Mouse (Mus musculus) left cerebral cortex, adult 8-10 months (tissue): ENCODE data around the gene Uaca. TPM values are rescaled to one million over a fixed set of nuclear protein-coding genes. Genes with fewer than 3 reads are reported as not detected.

Source experiments
- DNase-seq, 2 experiments: peaks; one replicate each; pipeline ENCODE4 v3.0.0; 2022; ENCODE audit warnings: low spot score in 2 of 2
- total RNA-seq, 4 experiments: library from RNA; stranded (reverse); gene quantifications; 2 replicates each; pipeline ENCODE4 v1.2.4; 2022

Uaca gene
- total RNA-seq, 4 experiments from 2014 or later: 6.8 to 10.6 (median 7.5) TPM

- DNase-seq: no peak
These were observed 42.7 kb downstream of the Uaca start for GRCm38 (mm10) chr9:60837078-60837448.

DNA sequence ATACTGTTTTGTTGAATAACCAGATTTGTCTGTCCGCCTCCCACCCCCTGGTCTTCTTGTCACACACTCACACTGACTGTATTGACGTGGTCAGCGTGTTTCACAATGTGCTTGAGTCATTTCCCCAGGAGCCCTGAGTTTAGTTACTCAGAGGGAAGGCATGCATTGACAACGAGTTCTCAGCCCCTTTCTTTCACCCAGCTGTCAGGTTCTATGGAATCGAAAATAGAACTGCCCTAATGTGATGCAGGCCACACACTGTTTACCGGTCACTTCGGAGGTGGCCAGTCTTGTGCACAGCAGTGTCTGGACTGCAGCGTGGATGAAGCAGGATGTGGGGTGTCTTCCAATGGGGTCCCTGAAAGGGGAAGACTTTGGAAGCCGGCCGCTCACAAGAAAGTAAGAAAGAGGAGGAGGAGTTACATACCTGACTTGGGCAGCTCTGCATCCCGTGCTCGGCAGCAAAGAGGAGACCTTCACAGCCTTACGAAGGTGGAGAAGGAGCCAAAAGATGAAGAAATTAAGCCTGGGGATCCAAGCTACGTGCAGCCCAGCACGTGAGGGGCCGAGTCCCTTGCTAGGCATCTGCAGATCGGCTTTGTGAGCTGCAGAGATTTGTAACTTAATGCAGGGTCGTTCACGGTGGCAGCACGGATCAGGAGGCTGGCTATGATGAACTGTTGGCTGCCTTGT lies 43.3 kb downstream of the Uaca start:
- no peak for DNase-seq

DNA sequence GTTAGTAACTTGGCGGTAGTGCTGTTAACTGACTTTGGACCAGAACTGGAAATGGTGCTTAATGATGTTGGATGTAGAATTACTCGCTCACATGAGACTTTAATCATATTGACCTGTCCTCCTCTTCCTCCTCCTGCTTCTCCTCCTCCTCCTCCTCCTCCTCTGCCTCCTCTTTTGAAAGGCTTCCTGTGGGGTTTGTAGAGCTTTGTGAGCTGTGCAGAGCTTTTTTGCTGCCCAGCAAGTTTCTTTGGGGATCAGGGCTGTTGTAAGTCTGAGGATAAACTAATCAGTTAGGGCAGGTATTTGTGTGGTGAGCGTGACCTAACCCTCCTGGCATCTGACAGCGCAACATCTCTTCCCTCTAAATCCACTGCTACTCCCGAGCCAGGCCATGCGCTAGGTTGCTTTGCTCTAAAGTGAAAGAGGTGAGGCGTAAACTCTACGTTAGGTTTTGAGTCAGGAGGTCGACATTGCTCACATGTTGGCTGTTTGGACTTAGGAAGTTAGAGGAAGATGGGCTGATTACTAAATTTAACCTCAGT lies 44.1 kb downstream of the Uaca start:
- DNase-seq: no peak

DNA sequence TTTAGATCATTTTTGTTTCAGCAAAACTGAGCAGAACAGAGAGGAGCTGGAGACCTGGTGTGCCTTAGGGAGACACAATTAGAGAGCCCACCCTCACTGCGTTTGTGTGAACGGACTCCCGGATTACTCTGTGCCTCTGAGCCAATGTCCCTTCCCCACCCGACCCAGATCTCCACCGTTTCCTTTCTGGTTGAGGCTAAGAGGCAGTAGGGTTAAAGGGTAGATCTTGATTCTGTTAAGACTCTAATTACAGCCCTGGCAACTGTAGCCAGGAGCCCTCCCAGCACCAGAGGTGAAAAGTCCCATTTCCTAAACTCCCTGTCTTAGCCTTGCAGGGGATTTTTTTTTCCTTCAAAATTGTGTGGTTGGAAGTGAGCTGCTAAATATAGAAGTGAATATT lies 47.1 kb downstream of the Uaca start:
- DNase-seq: no peak

DNA sequence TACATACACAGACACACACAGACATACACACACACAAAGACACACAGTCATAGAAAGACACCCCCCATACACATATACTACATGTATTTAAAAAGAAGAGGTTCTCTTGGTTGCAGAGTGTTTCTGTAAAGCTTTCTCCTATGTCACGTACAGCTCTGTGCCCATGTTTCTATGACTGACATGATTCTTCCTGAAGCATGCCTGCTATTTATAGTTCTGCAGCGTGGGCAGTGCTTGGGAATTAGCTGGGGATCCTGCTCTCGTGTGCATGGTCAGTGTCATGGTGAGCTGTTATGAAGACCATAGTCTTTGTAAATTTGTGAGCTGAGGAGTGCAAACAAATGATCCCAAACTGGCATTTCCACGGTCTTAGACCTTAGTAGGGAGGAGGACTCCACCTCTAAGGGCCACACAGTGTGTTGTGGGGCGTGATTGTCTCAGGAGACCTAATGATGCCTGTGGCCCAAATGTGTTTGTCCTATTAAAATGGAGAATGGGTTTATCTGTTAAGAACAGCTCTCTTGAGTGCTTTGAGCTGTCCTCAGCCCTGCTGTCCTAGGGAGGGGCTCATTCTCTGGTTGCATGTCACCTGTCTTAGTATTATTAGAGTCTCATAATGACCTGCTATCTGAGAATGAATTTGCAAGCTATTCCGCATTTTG lies 49.2 kb downstream of the Uaca start:
- DNase-seq: no peak

- no peak for DNase-seq
These were observed 54.4 kb downstream of the Uaca start for GRCm38 (mm10) chr9:60848730-60849129.

- no peak for DNase-seq
These were observed 55.6 kb downstream of the Uaca start for GRCm38 (mm10) chr9:60849986-60850385.

DNA sequence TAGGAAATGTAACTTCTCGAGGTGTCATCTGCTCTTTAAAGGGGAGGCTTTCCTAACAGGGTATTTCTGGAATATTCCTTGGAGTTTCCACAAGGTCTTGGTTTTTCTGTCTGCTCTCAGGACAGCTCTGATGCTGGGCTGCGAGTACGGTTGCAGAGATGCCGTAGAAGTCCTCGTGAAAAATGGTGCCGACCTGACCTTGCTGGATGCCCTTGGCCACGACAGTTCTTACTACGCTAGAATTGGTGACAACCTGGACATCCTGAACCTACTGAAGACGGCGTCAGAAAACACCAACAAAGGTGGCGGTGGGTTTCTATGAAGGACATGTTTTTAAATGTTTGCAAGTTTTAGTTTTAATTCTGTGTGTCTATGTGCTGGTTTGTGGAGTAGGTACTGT lies 59.9 kb downstream of the Uaca start:
- no peak for DNase-seq

DNA sequence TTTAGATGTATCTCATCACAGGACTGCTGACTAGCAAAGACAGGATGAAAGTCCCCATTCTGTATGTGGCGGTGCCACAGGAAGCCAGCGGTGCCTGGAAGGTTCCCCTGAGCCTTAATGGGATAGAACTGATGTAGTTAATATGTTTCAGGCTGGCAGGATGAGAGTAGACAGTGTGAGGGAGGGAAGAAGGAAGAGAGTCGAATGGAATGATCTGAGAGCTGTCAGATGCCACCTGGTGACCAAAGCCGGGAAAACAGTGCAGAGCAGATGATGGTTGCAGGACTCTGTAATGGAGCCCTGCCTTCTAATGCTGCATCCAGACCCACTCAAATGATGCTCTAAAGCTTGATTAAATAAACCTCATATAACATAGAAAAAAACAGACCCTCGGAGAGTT lies 63.5 kb downstream of the Uaca start:
- peak in 1 of 2 experiments; percentile 61 for DNase-seq

- no peak for DNase-seq
These were observed 64.1 kb downstream of the Uaca start for GRCm38 (mm10) chr9:60858306-60858960.

GRCm38 (mm10) chr9:60859031-60859430 lies 64.7 kb downstream of the Uaca start:
- DNase-seq: no peak

GRCm38 (mm10) chr9:60861030-60861429 lies 66.7 kb downstream of the Uaca start:
- DNase-seq: no peak

GRCm38 (mm10) chr9:60864664-60865063 lies 70.3 kb downstream of the Uaca start:
- DNase-seq: no peak

GRCm38 (mm10) chr9:60865866-60866265 lies 71.5 kb downstream of the Uaca start:
- DNase-seq: no peak

DNA sequence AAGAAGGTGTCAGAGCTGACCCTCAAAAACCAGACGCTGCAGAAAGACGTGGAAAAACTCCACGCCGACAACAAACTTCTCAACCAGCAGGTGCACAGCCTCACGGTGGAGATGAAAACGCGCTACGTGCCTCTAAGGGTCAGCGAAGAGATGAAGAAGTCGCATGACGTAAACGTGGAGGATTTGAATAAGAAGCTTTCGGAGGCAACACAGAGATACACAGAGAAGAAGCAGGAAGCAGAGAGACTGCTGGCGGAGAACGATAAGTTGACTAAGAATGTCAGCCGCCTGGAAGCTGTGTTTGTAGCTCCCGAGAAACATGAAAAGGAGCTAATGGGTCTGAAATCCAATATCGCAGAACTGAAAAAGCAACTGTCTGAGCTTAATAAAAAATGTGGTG lies 76.1 kb downstream of the Uaca start:
- no peak for DNase-seq

- DNase-seq: no peak
These were observed 76.7 kb downstream of the Uaca start for GRCm38 (mm10) chr9:60870919-60871503.

DNA sequence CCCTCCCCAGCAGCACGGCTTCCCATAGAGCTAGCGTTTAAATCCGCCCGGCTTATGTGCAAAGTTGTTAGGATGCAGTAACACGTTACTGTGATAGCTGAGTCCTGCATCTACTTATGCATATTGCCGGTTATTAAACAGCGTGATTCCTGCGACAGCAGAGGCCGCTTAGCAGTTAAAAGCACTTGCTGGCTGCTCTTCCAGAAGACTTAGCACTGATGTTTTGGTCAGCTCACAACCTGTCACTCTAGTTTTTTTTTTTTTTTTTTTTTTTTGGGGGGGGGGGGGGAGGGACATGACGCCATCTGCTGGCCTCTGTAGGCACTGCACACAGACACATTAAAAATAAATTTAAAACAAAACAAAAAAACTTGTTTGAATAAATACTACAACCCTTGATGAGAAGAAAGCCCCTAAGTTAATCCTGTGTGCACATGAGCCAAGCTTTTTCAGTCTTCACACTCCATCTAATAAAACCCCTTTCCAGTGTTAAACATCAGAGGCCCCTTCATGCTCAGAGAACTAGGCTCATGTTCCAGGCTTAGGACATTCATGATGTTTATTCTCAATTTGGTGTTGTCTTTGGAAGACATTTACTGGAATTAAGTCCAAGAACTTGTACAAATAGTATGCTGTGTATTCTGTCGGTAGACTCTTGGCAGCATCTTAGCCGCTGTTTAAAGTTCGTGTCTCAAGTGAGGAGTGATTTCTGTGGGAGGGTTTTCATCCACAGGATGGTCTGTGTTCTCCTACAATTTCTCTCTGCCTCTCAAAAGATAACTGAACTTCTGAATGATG lies 79.1 kb downstream of the Uaca start:
- no peak for DNase-seq

DNA sequence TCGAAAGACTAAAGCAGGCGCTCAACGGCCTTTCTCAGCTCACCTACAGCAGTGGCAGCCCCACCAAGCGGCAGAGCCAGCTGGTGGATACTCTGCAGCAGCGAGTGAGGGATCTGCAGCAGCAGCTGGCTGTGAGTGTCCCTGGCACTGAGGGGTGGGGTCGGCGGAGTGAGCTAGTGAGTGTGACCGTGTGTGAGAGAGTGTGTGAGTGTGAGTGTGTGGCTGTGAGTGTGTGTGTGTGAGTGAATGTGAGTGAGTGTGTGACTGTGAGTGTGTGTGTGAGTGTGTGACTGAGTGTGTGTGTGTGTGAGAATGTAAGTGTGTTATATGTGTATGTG lies 79.7 kb downstream of the Uaca start:
- no peak for DNase-seq

DNA sequence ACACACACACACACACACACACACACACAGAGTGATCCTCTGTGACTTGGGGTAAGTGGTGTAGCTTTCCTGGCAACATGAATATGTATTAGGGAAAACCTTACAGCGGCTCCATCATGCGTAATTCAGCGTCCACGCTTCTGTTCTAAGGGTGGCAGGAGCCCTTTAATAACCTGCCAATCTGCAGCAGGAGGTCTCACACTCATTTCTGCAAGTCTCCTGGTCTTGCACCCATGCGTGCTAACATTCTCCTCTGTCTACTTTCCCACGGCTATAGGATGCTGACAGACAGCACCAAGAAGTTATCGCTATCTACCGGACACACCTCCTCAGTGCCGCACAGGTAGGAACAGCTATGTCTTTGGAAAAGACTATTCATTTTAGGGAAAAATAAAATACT lies 81.7 kb downstream of the Uaca start:
- DNase-seq: no peak

GRCm38 (mm10) chr9:60876531-60876930 lies 82.2 kb downstream of the Uaca start:
- no peak for DNase-seq

DNA sequence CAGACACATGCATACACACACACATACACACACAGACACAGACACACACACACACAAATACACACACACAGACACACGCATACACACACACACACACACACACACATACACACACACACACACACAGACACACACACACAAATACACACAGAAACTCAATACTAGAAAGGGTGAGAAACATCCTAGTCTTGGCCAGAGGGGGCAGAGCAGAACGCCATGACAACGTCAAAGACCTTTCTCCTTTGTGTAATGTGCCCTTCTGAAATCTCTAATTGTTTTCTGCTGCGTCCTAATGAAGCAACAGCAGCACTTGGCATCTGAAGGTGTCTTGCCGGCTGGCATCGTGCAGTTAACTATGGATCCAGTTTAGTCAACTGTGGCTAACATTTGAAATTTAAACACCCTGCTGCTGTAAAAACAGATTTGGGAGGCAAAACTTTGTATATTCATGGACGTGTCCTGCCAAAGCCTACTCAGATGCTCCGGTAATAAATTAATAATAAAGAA lies 83.8 kb downstream of the Uaca start:
- no peak for DNase-seq
